Mouse (Mus musculus) neural tube, embryonic 12.5 days (tissue): ENCODE data around the gene F830045P16Rik. TPM values are rescaled to one million over a fixed set of nuclear protein-coding genes. Genes with fewer than 3 reads are reported as not detected.

ENCODE experiments used
- ATAC-seq: fragments of 200-750 bp; cut with Nextera tagmentation; 2 replicates; pipeline ENCODE4 v1.8.0; 2017; ENCODE audit warnings: low read depth, mild to moderate bottlenecking, moderate TSS enrichment, moderate library complexity; ENCODE audit not compliant: low FRiP score
- H3K27ac ChIP-seq: fragments of 300-500 bp; sonication (generic); 2 replicates; pipeline ENCODE4 v1.5.1; 2016
- H3K27me3 ChIP-seq: fragments of 300-500 bp; sonication (generic); replicated peaks from 2 replicates; pipeline ENCODE4 v1.6.1; 2016; ENCODE audit warnings: mild to moderate bottlenecking
- H3K36me3 ChIP-seq: fragments of 300-500 bp; sonication (generic); 2 replicates; pipeline ENCODE4 v1.6.1; 2016; ENCODE audit warnings: mild to moderate bottlenecking
- H3K4me1 ChIP-seq: fragments of 300-500 bp; sonication (generic); 2 replicates; pipeline ENCODE4 v1.6.1; 2016
- H3K4me2 ChIP-seq: fragments of 300-500 bp; sonication (generic); replicated peaks from 2 replicates; pipeline ENCODE4 v1.6.1; 2016; ENCODE audit warnings: mild to moderate bottlenecking
- H3K4me3 ChIP-seq: fragments of 300-500 bp; sonication (generic); 2 replicates; pipeline ENCODE4 v1.5.1; 2016
- H3K9ac ChIP-seq: fragments of 300-500 bp; sonication (generic); 2 replicates; pipeline ENCODE4 v1.6.1; 2016; ENCODE audit warnings: mild to moderate bottlenecking
- H3K9me3 ChIP-seq: fragments of 300-500 bp; sonication (generic); 2 replicates; pipeline ENCODE4 v1.6.1; 2016; ENCODE audit warnings: mild to moderate bottlenecking
- WGBS: fragments of 180-500 bp; shearing (Covaris S2); methylation state at CpG from one replicate; pipeline ENCODE4 v1.1.7; 2016; 5-methylcytosine and 5-hydroxymethylcytosine counted together
- polyA plus RNA-seq: library from polyadenylated mRNA; unstranded; fragments of >200 nt; fragmentation: Nextera tagmentation; extraction: Ambion mirVana; gene quantifications from 2 replicates; pipeline ENCODE4 v1.2.1, GENCODE M21; 2016

Gene F830045P16Rik
- not detected in 2 replicates for polyA plus RNA-seq

DNA sequence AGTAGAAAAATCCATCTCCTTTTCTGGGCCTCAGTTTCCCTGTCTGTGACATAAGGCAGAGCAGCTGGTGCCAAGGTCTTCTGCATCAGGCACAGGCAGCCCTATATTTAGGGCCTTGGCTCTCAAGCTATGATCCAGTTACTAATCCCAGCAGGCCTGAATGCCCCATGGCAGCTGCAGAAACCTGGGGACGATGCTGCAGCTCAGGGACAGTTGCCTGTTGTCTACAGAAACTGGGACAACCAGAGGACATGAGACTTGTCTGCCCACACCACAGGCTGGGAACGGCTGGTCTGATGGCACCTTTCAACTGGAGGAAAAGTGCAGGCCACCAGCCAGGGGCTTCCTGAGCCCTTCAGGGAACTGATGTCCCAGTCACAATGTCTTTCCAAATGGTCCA is at the start of gene F830045P16Rik:
F830045P16Rik (minus strand) TSS at position 226 of the 400 bp plus-strand sequence.
- no peaks in the 10 kb centered on the region for H3K27me3 ChIP-seq
- ATAC-seq, result no peak
- H3K9ac ChIP-seq, result no peak within 1 kb of the TSS
- no peaks in the 10 kb centered on the region for H3K9me3 ChIP-seq
- no peak within 1 kb of the TSS for H3K27ac ChIP-seq
- no peak within 1 kb of the TSS for H3K4me3 ChIP-seq
- no peak within 1 kb of the TSS for H3K4me2 ChIP-seq
- H3K4me1 ChIP-seq, result peaks cover 18% of the 10 kb centered on the region
- H3K36me3 ChIP-seq, result no peaks in the 10 kb centered on the region
- WGBS, result 55% methylated on average over 2 of the region's 2 CpGs

DNA sequence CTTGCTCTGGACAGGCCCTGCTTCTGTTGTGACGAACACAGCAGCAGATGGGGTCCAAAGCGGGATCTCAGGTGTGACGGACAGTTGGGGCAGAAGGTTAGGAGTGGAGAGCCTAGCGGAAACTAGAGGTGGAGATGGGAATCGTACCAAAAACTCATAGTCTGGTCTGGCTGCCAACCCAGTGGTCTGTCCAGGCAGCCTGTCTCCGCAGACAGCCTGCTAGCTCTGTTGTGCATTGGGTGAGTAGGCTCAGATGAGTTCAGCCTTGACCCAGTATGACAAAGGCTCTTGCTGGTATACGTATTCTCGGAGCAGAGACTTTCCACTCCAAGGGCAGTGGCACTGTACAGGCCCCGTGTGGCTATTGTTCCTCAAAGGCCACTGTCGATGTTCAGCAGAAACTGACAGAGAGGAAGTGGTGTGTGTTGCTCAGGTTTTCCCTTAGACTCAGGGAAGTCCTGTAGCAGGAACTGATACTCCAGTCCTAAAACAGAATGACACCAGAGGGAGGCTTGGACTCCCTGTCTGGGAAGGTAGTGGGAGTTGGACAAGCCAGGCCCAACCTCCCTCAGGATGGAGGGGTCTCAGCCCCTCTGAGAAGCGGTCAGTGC is 49.6 kb upstream of the F830045P16Rik start:
- Histone ChIP-seq H3K9ac (no peak overlapping the region), H3K27ac (no peak overlapping the region), H3K4me1 (peaks cover 11% of the 10 kb centered on the region; the same call in 1 of the 2 replicates), H3K9me3 (no peaks in the 10 kb centered on the region), H3K27me3 (no peaks in the 10 kb centered on the region), H3K4me2 (no peak overlapping the region), H3K4me3 (no peak overlapping the region), H3K36me3 (no peaks in the 10 kb centered on the region)
- ATAC-seq, result no peak
- 82% methylated on average over 11 of the region's 11 CpGs for WGBS

DNA sequence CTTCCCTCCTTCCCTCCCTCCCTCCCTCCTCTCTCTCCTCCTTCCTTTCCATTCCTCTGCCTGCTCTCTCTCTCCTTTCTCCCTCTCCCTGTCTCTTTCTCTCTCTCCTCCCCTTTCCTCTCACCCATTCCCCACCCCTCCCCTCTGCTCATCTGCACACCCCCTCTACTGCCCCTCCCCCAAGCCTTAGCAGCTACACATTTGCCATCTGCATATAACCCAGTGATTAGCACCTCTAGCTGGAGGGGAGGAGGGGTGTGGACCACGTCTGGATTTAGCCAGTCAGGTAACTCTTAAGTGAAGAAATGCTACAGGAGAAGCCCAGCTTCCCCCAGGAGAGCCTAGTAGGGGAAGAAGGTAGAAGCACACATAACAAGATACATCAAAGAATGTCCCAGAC is 48.5 kb upstream of the F830045P16Rik start:
- Histone ChIP-seq H3K9ac (no peak overlapping the region), H3K27ac (no peak overlapping the region), H3K4me3 (no peak overlapping the region), H3K27me3 (no peaks in the 10 kb centered on the region), H3K4me2 (no peak overlapping the region), H3K9me3 (no peaks in the 10 kb centered on the region), H3K4me1 (peaks cover 11% of the 10 kb centered on the region; the same call in 1 of the 2 replicates), H3K36me3 (no peaks in the 10 kb centered on the region)
- 15% methylated on average over 1 of the region's 1 CpGs for WGBS
- no peak for ATAC-seq

DNA sequence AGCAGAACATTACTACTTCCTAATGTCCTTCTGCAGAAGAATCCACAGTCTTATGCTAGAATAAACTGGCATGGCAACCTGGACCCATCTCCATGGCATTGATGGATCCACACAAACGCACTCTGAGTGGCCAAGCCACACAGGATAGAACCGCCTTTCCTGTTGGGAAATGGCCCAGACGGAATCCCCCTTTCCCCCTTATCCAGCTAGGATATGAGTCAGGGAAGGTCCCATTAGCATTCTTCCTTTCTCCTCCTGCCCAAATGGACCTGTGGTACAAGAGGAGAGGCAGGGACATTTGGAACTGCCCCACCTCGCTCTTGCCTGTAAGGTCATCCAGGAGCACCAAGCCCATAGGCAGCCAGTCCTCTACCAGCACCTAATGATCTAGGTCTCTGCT is 45.9 kb upstream of the F830045P16Rik start:
- WGBS, result 93% methylated on average over 4 of the region's 4 CpGs
- Histone ChIP-seq H3K4me3 (no peak overlapping the region), H3K27me3 (no peaks in the 10 kb centered on the region), H3K9me3 (no peaks in the 10 kb centered on the region), H3K36me3 (no peaks in the 10 kb centered on the region), H3K4me2 (no peak overlapping the region), H3K4me1 (0 out of 2 replicates have a peak, but pooled peaks cover 3% of the 10 kb centered on the region), H3K27ac (no peak overlapping the region), H3K9ac (no peak overlapping the region)
- ATAC-seq, result no peak

DNA sequence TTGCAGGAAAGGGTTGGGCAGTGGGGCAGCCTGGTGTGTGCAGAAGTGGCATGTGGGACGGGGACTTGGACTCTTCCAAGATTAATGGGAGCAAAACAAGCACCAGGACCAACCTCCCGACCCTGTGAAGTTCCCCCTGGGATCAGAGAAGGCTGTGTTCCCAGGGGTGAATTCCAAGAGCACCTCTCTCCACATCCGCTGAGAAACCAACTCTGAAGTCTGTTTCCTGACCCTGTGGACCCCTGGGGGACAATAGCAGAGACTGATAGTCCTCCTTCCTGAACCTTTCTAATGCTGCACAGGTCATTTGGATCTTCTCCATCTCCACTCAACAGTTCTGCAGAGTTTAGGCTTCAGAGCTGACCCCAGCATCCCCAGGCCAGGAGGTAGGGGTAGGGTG is 45.4 kb upstream of the F830045P16Rik start:
- H3K36me3 ChIP-seq, result no peaks in the 10 kb centered on the region
- H3K9me3 ChIP-seq, result no peaks in the 10 kb centered on the region
- WGBS, result 57% methylated on average over 3 of the region's 3 CpGs
- H3K27ac ChIP-seq, result no peak overlapping the region
- ATAC-seq, result no peak
- H3K4me3 ChIP-seq, result no peak overlapping the region
- H3K9ac ChIP-seq, result no peak overlapping the region
- H3K27me3 ChIP-seq, result no peaks in the 10 kb centered on the region
- 0 out of 2 replicates have a peak, but pooled peaks cover 3% of the 10 kb centered on the region for H3K4me1 ChIP-seq
- no peak overlapping the region for H3K4me2 ChIP-seq

DNA sequence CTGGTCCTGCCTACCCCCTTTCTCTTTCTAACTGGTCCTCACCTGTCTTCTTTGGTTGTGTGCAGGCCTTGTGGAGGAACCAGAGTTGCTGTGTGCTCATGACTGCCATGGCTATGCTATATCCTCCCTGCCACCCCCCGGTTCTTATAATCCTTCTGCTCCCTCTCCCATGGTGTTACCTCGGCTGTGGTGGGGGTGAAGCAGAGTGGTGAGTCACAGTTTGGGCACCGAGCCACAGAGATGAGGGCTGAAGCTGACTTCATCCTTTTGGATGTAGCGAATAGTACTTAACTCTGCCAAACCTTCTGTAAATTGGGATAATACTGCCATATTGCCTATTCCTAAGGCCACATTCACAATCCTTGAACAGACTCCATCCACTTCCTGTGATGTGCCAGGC is 44.3 kb upstream of the F830045P16Rik start:
- Histone ChIP-seq H3K4me2 (no peak overlapping the region), H3K36me3 (no peaks in the 10 kb centered on the region), H3K4me1 (0 out of 2 replicates have a peak, but pooled peaks cover 3% of the 10 kb centered on the region), H3K9ac (no peak overlapping the region), H3K27me3 (no peaks in the 10 kb centered on the region), H3K27ac (no peak overlapping the region), H3K4me3 (no peak overlapping the region), H3K9me3 (no peaks in the 10 kb centered on the region)
- ATAC-seq, result no peak
- whole genome bisulfite sequencing, result 96% methylated on average over 4 of the region's 4 CpGs

- Histone ChIP-seq H3K4me3 (no peak overlapping the region), H3K4me2 (no peak overlapping the region), H3K27ac (no peak overlapping the region), H3K9me3 (no peaks in the 10 kb centered on the region), H3K36me3 (no peaks in the 10 kb centered on the region), H3K27me3 (peaks cover 9% of the 10 kb centered on the region; the same call in 1 of the 2 replicates), H3K4me1 (peaks cover 15% of the 10 kb centered on the region), H3K9ac (no peak overlapping the region)
- no peak for ATAC-seq
- WGBS, result 86% methylated on average over 8 of the region's 8 CpGs
Observed at GRCm38 (mm10) chr2:129576611-129577447, 40.4 kb upstream of the F830045P16Rik start.

- Histone ChIP-seq H3K4me1 (peaks cover 15% of the 10 kb centered on the region), H3K36me3 (no peaks in the 10 kb centered on the region), H3K9ac (no peak overlapping the region), H3K4me3 (no peak overlapping the region), H3K27ac (no peak overlapping the region), H3K9me3 (no peaks in the 10 kb centered on the region), H3K27me3 (peaks cover 9% of the 10 kb centered on the region; the same call in 1 of the 2 replicates), H3K4me2 (no peak overlapping the region)
- WGBS, result 90% methylated on average over 4 of the region's 4 CpGs
- no peak for ATAC-seq
Observed at GRCm38 (mm10) chr2:129575113-129575512, 38.7 kb upstream of the F830045P16Rik start.

GRCm38 (mm10) chr2:129574395-129575046 is 38.1 kb upstream of the F830045P16Rik start:
- 6% methylated on average over 24 of the region's 24 CpGs for WGBS

DNA sequence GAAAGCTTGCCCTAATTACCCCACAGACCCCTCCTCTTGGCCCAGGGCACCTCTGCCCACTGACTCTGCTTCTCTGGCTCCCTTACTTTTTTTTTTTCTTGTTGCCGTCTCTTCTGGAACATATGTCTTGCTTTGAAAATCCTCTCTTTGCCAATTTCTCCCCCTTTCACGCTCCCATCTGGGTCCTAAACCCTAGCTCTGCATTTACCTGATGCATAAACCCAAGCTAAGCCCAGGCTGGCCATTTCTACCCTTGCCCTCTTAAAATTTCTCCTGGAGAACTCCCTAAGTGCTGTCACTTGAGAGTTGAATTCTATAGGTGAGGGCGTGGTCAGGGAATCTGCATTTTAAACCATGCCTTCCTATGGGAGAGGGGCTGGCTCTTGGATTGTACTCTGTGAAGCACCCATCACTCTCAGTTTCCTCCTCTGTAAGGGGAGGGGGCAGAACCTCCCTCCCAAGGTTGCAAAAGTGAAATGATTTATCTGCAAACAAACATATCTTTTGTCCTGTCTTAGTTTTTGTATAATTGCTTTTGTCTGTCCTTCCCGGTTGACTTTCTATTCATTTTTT is 37.4 kb upstream of the F830045P16Rik start:
- no peaks in the 10 kb centered on the region for H3K36me3 ChIP-seq
- H3K9ac ChIP-seq, result peak overlapping the region; percentile 33; the same call in 1 of the 2 replicates
- H3K4me3 ChIP-seq, result peak overlapping the region; percentile 23; the same call in 1 of the 2 replicates
- H3K4me1 ChIP-seq, result peaks cover 15% of the 10 kb centered on the region
- H3K9me3 ChIP-seq, result no peaks in the 10 kb centered on the region
- peak overlapping the region; percentile 63 for H3K4me2 ChIP-seq
- whole genome bisulfite sequencing, result 19% methylated on average over 4 of the region's 4 CpGs
- no peak overlapping the region for H3K27ac ChIP-seq
- ATAC-seq, result 0 out of 2 replicates have a peak, but pooled peaks have one; percentile 59
- H3K27me3 ChIP-seq, result peaks cover 9% of the 10 kb centered on the region; the same call in 1 of the 2 replicates

More at GRCm38 (mm10) chr2:129574395-129575046, 38.1 kb upstream of the F830045P16Rik start:
- peak; percentile 87 for ATAC-seq
- Histone ChIP-seq H3K27ac (no peak overlapping the region), H3K9ac (peak overlapping the region; percentile 33; the same call in 1 of the 2 replicates), H3K4me2 (peak overlapping the region; percentile 63), H3K9me3 (no peaks in the 10 kb centered on the region), H3K4me1 (peaks cover 15% of the 10 kb centered on the region), H3K27me3 (peaks cover 9% of the 10 kb centered on the region; the same call in 1 of the 2 replicates), H3K4me3 (peak overlapping the region; percentile 23), H3K36me3 (no peaks in the 10 kb centered on the region)

GRCm38 (mm10) chr2:129569556-129569955 is 33.2 kb upstream of the F830045P16Rik start:
- H3K9ac ChIP-seq, result no peak overlapping the region
- no peak overlapping the region for H3K4me3 ChIP-seq
- H3K27ac ChIP-seq, result no peak overlapping the region
- WGBS, result 77% methylated on average over 5 of the region's 5 CpGs
- H3K4me2 ChIP-seq, result no peak overlapping the region
- H3K36me3 ChIP-seq, result no peaks in the 10 kb centered on the region
- H3K27me3 ChIP-seq, result peaks cover 9% of the 10 kb centered on the region; the same call in 1 of the 2 replicates
- H3K4me1 ChIP-seq, result peaks cover 12% of the 10 kb centered on the region
- no peaks in the 10 kb centered on the region for H3K9me3 ChIP-seq
- no peak for ATAC-seq
